In genomic region chr6:146634015-146634722, GRCm38 (mm10) we compare ENCODE assay signal across 8 mouse cellular contexts. TPM values are rescaled to one million over a fixed set of nuclear protein-coding genes. Genes with fewer than 3 reads are reported as not detected.
DNase-seq lines count a peak whose midpoint lies in the region; ATAC-seq and TF ChIP-seq lines count a peak whose summit lies in the region.

No protein-coding gene starts in this region.

- peaks cover 2% of the 10 kb centered on the region; the same call in 1 of the 2 replicates for H3K36me3 ChIP-seq in ES-Bruce4 (ENCODE audit: control insufficient read depth, insufficient read depth, low read length, poor library complexity, severe bottlenecking)
- H3K36me3 ChIP-seq in forebrain, embryonic 14.5 days (ENCODE audit: control insufficient read depth, insufficient read depth, low read length): no peaks in the 10 kb centered on the region
- H3K36me3 ChIP-seq in neural tube, embryonic 14.5 days (ENCODE audit: control insufficient read depth, insufficient read depth, low read length): no peaks in the 10 kb centered on the region

- peak; percentile 95 for ATAC-seq in forebrain, embryonic 14.5 days
- peak; percentile 95 for ATAC-seq in neural tube, embryonic 14.5 days (ENCODE audit: low read depth)

- H3K9me3 ChIP-seq in ES-Bruce4 (replicated peaks; ENCODE audit: control insufficient read depth, insufficient read depth, low read length, poor library complexity, severe bottlenecking): no peaks in the 10 kb centered on the region
- H3K9me3 ChIP-seq in forebrain, embryonic 14.5 days (replicated peaks; ENCODE audit: control insufficient read depth, low read length): no peaks in the 10 kb centered on the region
- H3K9me3 ChIP-seq in neural tube, embryonic 14.5 days (ENCODE audit: control insufficient read depth, low read length): no peaks in the 10 kb centered on the region

- intact Hi-C loops in heart, postnatal 14 days (cut with DNase I): loop anchor here (5.0 kb wide), 1 partner anchor 132 kb away; the partner anchor contains the start of gene Itpr2

- TF ChIP-seq CTCF in ES-Bruce4 (IDR thresholded peaks at IDR 0.05; ENCODE audit: low read depth, low read length): no peak

- H3K4me3 ChIP-seq in ES-Bruce4 (ENCODE audit: low read depth, low read length): peak overlapping the region; percentile 77
- peak overlapping the region; percentile 66 for H3K4me3 ChIP-seq in forebrain, embryonic 14.5 days (ENCODE audit: low read depth, low read length)
- peak overlapping the region; percentile 62 for H3K4me3 ChIP-seq in neural tube, embryonic 14.5 days (ENCODE audit: low read depth, low read length)

- TF ChIP-seq POLR2A in ES-Bruce4 (IDR thresholded peaks at IDR 0.05; ENCODE audit: insufficient read depth, low read length): no peak

- H3K27me3 ChIP-seq in ES-Bruce4 (ENCODE audit: control insufficient read depth, insufficient read depth, low read length, poor library complexity, severe bottlenecking): no peaks in the 10 kb centered on the region
- H3K27me3 ChIP-seq in forebrain, embryonic 14.5 days (replicated peaks; ENCODE audit: control insufficient read depth, insufficient read depth, low read length): no peaks in the 10 kb centered on the region
- no peaks in the 10 kb centered on the region for H3K27me3 ChIP-seq in neural tube, embryonic 14.5 days (ENCODE audit: control insufficient read depth, insufficient read depth, low read length)

- peak; percentile 86 for DNase-seq in cerebellum, adult 11-12 months
- peak; percentile 93 for DNase-seq in forebrain, embryonic 14.5 days (ENCODE audit: low spot score)
- DNase-seq in heart, postnatal 14 days: peak; percentile 88 to 92
- DNase-seq in kidney, postnatal 4 days: peak; percentile 86 to 93
- DNase-seq in lung, adult 18-20 months: peak; percentile 62 to 68
- DNase-seq in telencephalon, adult 2 months (ENCODE audit: low read depth, low spot score): peak; percentile 32

- peak overlapping the region; percentile 99 for H3K27ac ChIP-seq in ES-Bruce4 (ENCODE audit: insufficient read depth, low read length)
- H3K27ac ChIP-seq in forebrain, embryonic 14.5 days (ENCODE audit: low read depth, low read length): peak overlapping the region; percentile 77
- H3K27ac ChIP-seq in neural tube, embryonic 14.5 days (ENCODE audit: low read depth, low read length): peak overlapping the region; percentile 66

- peaks cover 2% of the 10 kb centered on the region for H3K4me1 ChIP-seq in ES-Bruce4 (ENCODE audit: control insufficient read depth, insufficient read depth, low read length)
- peaks cover 10% of the 10 kb centered on the region; the same call in 1 of the 2 replicates for H3K4me1 ChIP-seq in forebrain, embryonic 14.5 days (ENCODE audit: control insufficient read depth, insufficient read depth, low read length)
- H3K4me1 ChIP-seq in neural tube, embryonic 14.5 days (ENCODE audit: control insufficient read depth, insufficient read depth, low read length): peaks cover 5% of the 10 kb centered on the region; the same call in 1 of the 2 replicates

- TF ChIP-seq EP300 in ES-Bruce4 (IDR thresholded peaks at IDR 0.05; ENCODE audit: insufficient read depth, low read depth, low read length): no peak

- WGBS in forebrain, embryonic 14.5 days: 1% methylated on average over 69 of the region's 82 CpGs
- WGBS in neural tube, embryonic 14.5 days: under 1% methylated on average over 73 of the region's 82 CpGs

- peak overlapping the region; percentile 93 for H3K9ac ChIP-seq in ES-Bruce4 (ENCODE audit: low read depth, poor library complexity, severe bottlenecking)
- peak overlapping the region; percentile 78 for H3K9ac ChIP-seq in forebrain, embryonic 14.5 days (ENCODE audit: low read length)
- H3K9ac ChIP-seq in neural tube, embryonic 14.5 days (replicated peaks; ENCODE audit: low read depth, low read length): peak overlapping the region; percentile 71

- peak overlapping the region; percentile 62 for H3K4me2 ChIP-seq in forebrain, embryonic 14.5 days (ENCODE audit: low read length)
- H3K4me2 ChIP-seq in neural tube, embryonic 14.5 days (ENCODE audit: low read depth, low read length): peak overlapping the region; percentile 67

RNA-seq across cellular contexts. Expression of gene Med21, which starts 8.2 kb away (rescaled TPM):
- 81.7 and 92.1 TPM in 2 replicates for polyA plus RNA-seq in ES-Bruce4 (2011; ENCODE audit: insufficient read depth, insufficient read length, low read depth, missing spikeins)
- polyA plus RNA-seq in forebrain, embryonic 14.5 days (2014; fragmentation: Nextera tagmentation; extraction: Ambion mirVana): 117 and 122 TPM in 2 replicates
- 10 to 100 TPM; 51.3 to 55.2 TPM for total RNA-seq in heart, postnatal 14 days (2021)
- polyA plus RNA-seq in neural tube, embryonic 14.5 days (2014; fragmentation: Nextera tagmentation; extraction: Ambion mirVana): 119 and 122 TPM in 2 replicates

RNA-seq across cellular contexts. Expression of gene Tm7sf3, which starts 8.5 kb away (rescaled TPM):
- 39.1 and 46.1 TPM in 2 replicates for polyA plus RNA-seq in ES-Bruce4 (2011; ENCODE audit: insufficient read depth, insufficient read length, low read depth, missing spikeins)
- 29.5 and 31.1 TPM in 2 replicates for polyA plus RNA-seq in forebrain, embryonic 14.5 days (2014; fragmentation: Nextera tagmentation; extraction: Ambion mirVana)
- 10 to 100 TPM; 18.1 to 19.9 TPM for total RNA-seq in heart, postnatal 14 days (2021)
- 31.8 and 35.5 TPM in 2 replicates for polyA plus RNA-seq in neural tube, embryonic 14.5 days (2014; fragmentation: Nextera tagmentation; extraction: Ambion mirVana)

RNA-seq across cellular contexts. Expression of gene Ints13, which starts 56.5 kb away (rescaled TPM):
- 106 and 118 TPM in 2 replicates for polyA plus RNA-seq in ES-Bruce4 (2011; ENCODE audit: insufficient read depth, insufficient read length, low read depth, missing spikeins)
- polyA plus RNA-seq in forebrain, embryonic 14.5 days (2014; fragmentation: Nextera tagmentation; extraction: Ambion mirVana): 52.9 and 62.2 TPM in 2 replicates
- 10 to 100 TPM; 20.7 to 24.2 TPM for total RNA-seq in heart, postnatal 14 days (2021)
- polyA plus RNA-seq in neural tube, embryonic 14.5 days (2014; fragmentation: Nextera tagmentation; extraction: Ambion mirVana): 41.1 and 50.3 TPM in 2 replicates

RNA-seq across cellular contexts. Expression of gene Fgfr1op2, which starts 57.2 kb away (rescaled TPM):
- polyA plus RNA-seq in ES-Bruce4 (2011; ENCODE audit: insufficient read depth, insufficient read length, low read depth, missing spikeins): 56.7 and 71.5 TPM in 2 replicates
- 56.1 TPM in 2 replicates for polyA plus RNA-seq in forebrain, embryonic 14.5 days (2014; fragmentation: Nextera tagmentation; extraction: Ambion mirVana)
- total RNA-seq in heart, postnatal 14 days (2021): 10 to 100 TPM; 56.4 to 61.4 TPM
- polyA plus RNA-seq in neural tube, embryonic 14.5 days (2014; fragmentation: Nextera tagmentation; extraction: Ambion mirVana): 44.7 and 47.6 TPM in 2 replicates

Comparison
In these comparisons a context has a peak if more than half of its experiments do, and no peak if none do; other contexts are left out.
1. Peak in every context shown above with its lines: DNase-seq, ATAC-seq, H3K4me3 ChIP-seq and H3K27ac ChIP-seq.
2. DNase-seq: peak in every context shown above with its lines; median percentile 93 in forebrain, embryonic 14.5 days; 90 in heart, postnatal 14 days; 90 in kidney, postnatal 4 days; 86 in cerebellum, adult 11-12 months; 65 in lung, adult 18-20 months; 32 in telencephalon, adult 2 months.